Mouse (Mus musculus) MEL (cell line): ENCODE data around the gene Esf1. TPM values are rescaled to one million over a fixed set of nuclear protein-coding genes. Genes with fewer than 3 reads are reported as not detected.
"Not testable (repeated sequence)": the region's sequence is repeated elsewhere in the genome, so short reads cannot be mapped to it uniquely, and the experiment has no call there.

Experiments used
- DNase-seq: peaks from one replicate; pipeline ENCODE4 v3.0.0; 2011; ENCODE audit warnings: low read depth, low spot score
- H3K27ac ChIP-seq: 2 replicates; pipeline ENCODE4 v1.5.1; 2012; ENCODE audit warnings: low read depth, mild to moderate bottlenecking, control low read depth, low read length, moderate library complexity; ENCODE audit not compliant: control insufficient read depth
- H3K27me3 ChIP-seq, 2 experiments: fragments of 150-350 bp in 1 of 2; sonication (generic) in 1 of 2; 2 replicates each; pipeline ENCODE4 v1.6.1; 2012; ENCODE audit warnings: low read length in 2 of 2, mild to moderate bottlenecking in 2 of 2, improper control_type of control experiment in 1 of 2, moderate library complexity in 1 of 2; ENCODE audit not compliant: insufficient read depth in 2 of 2, control insufficient read depth in 1 of 2
- H3K36me3 ChIP-seq, 2 experiments: 2 replicates each; pipeline ENCODE4 v1.6.1; 2012 to 2014; ENCODE audit warnings: low read length in 2 of 2, improper control_type of control experiment in 1 of 2, inconsistent platforms in 1 of 2, mild to moderate bottlenecking in 1 of 2; ENCODE audit not compliant: insufficient read depth in 2 of 2, control insufficient read depth in 1 of 2
- H3K4me1 ChIP-seq, 2 experiments: fragments of 150-350 bp in 1 of 2; sonication (generic) in 1 of 2; 2 replicates each; pipeline ENCODE4 v1.6.1; 2012; ENCODE audit warnings: low read length in 2 of 2, improper control_type of control experiment in 1 of 2, mild to moderate bottlenecking in 1 of 2; ENCODE audit not compliant: insufficient read depth in 2 of 2, control insufficient read depth in 1 of 2
- H3K4me3 ChIP-seq, 2 experiments: fragments of 150-350 bp in 1 of 2; sonication (generic) in 1 of 2; 2 replicates each; pipeline ENCODE4 v1.5.1; 2012; ENCODE audit warnings: low read depth in 2 of 2, low read length in 2 of 2, mild to moderate bottlenecking in 2 of 2, moderate library complexity in 2 of 2, control low read depth in 1 of 2, improper control_type of control experiment in 1 of 2; ENCODE audit not compliant: control insufficient read depth in 1 of 2, insufficient read depth in 1 of 2
- H3K79me2 ChIP-seq: 2 replicates; pipeline ENCODE4 v1.6.1; 2012; ENCODE audit warnings: mild to moderate bottlenecking, low read length, moderate library complexity; ENCODE audit not compliant: control insufficient read depth, poor library complexity, insufficient read depth
- H3K9ac ChIP-seq: 2 replicates; pipeline ENCODE4 v1.6.1; 2012; ENCODE audit warnings: low read depth, mild to moderate bottlenecking, control low read depth, low read length, moderate library complexity; ENCODE audit not compliant: control insufficient read depth, poor library complexity, severe bottlenecking
- H3K9me3 ChIP-seq: fragments of 150-350 bp; sonication (generic); replicated peaks from 2 replicates; pipeline ENCODE4 v1.6.1; 2012; ENCODE audit warnings: mild to moderate bottlenecking, low read length, improper control_type of control experiment, moderate library complexity; ENCODE audit not compliant: insufficient read depth
- CHD1 ChIP-seq: IDR thresholded peaks from 2 replicates; pipeline ENCODE4 v1.6.1; 2012; ENCODE audit warnings: low read depth, mild to moderate bottlenecking, inconsistent platforms, low read length, improper control_type of control experiment
- CTCF ChIP-seq, 3 experiments: IDR thresholded peaks in 2 of 3; conservative IDR thresholded peaks in 1 of 3; 2 replicates each; pipeline ENCODE4 v1.5.1; 2011 to 2012; ENCODE audit warnings: low read length in 3 of 3, low read depth in 2 of 3, mild to moderate bottlenecking in 2 of 3, improper control_type of control experiment in 1 of 3, inconsistent platforms in 1 of 3, mixed read lengths in 1 of 3, moderate library complexity in 1 of 3; ENCODE audit not compliant: control insufficient read depth in 1 of 3, insufficient read depth in 1 of 3, poor library complexity in 1 of 3, severe bottlenecking in 1 of 3
- EP300 ChIP-seq, 2 experiments: IDR thresholded peaks; 2 replicates each; pipeline ENCODE4 v1.6.1; 2011; ENCODE audit warnings: improper control_type of control experiment in 2 of 2, low read length in 2 of 2, low read depth in 1 of 2, mild to moderate bottlenecking in 1 of 2
- ETS1 ChIP-seq: IDR thresholded peaks from 2 replicates; pipeline ENCODE4 v1.6.1; 2012; ENCODE audit warnings: low read depth, mild to moderate bottlenecking, inconsistent platforms, low read length, improper control_type of control experiment, moderate library complexity
- JUND ChIP-seq: IDR thresholded peaks from 2 replicates; pipeline ENCODE4 v1.6.1; 2011; ENCODE audit warnings: low read depth, mild to moderate bottlenecking, improper control_type of control experiment, low read length
- MAFK ChIP-seq: IDR thresholded peaks from 2 replicates; pipeline ENCODE4 v1.6.1; 2011; ENCODE audit warnings: low read depth, mild to moderate bottlenecking, low read length, improper control_type of control experiment, borderline replicate concordance
- NELFE ChIP-seq: IDR thresholded peaks from 2 replicates; pipeline ENCODE4 v1.6.1; 2011; ENCODE audit warnings: low read depth, low read length, improper control_type of control experiment
- NRF1 ChIP-seq: IDR thresholded peaks from 2 replicates; pipeline ENCODE4 v1.6.1; 2014; ENCODE audit warnings: low read depth, mild to moderate bottlenecking, inconsistent platforms, low read length, improper control_type of control experiment, moderate library complexity; ENCODE audit not compliant: poor library complexity, insufficient read depth, severe bottlenecking
- POLR2A ChIP-seq, 2 experiments: IDR thresholded peaks; 2 replicates each; pipeline ENCODE4 v1.6.1; 2011 to 2012; ENCODE audit warnings: low read length in 2 of 2, mild to moderate bottlenecking in 2 of 2, control low read depth in 1 of 2, improper control_type of control experiment in 1 of 2, low read depth in 1 of 2, moderate library complexity in 1 of 2; ENCODE audit not compliant: control insufficient read depth in 1 of 2, insufficient read depth in 1 of 2, poor library complexity in 1 of 2
- POLR2AphosphoS2 ChIP-seq: IDR thresholded peaks from 2 replicates; pipeline ENCODE4 v1.6.1; 2011; ENCODE audit warnings: low read length, improper control_type of control experiment
- RAD21 ChIP-seq: IDR thresholded peaks from 2 replicates; pipeline ENCODE4 v1.6.1; 2011; ENCODE audit warnings: mild to moderate bottlenecking, low read depth, low read length, improper control_type of control experiment
- SIN3A ChIP-seq: IDR thresholded peaks from 2 replicates; pipeline ENCODE4 v1.6.1; 2012; ENCODE audit warnings: low read length, improper control_type of control experiment, inconsistent platforms
- TAL1 ChIP-seq: IDR thresholded peaks from 2 replicates; pipeline ENCODE4 v1.6.1; 2012; ENCODE audit warnings: mild to moderate bottlenecking, inconsistent platforms, low read length, moderate library complexity, mixed read lengths
- TCF12 ChIP-seq: IDR thresholded peaks from 2 replicates; pipeline ENCODE4 v1.6.1; 2014; ENCODE audit warnings: low read depth, mild to moderate bottlenecking, inconsistent platforms, low read length, improper control_type of control experiment, moderate library complexity
- UBTF ChIP-seq: IDR thresholded peaks from 2 replicates; pipeline ENCODE4 v1.6.1; 2012; ENCODE audit warnings: low read depth, mild to moderate bottlenecking, inconsistent platforms, low read length, improper control_type of control experiment, moderate library complexity, borderline replicate concordance; ENCODE audit not compliant: insufficient read depth
- USF2 ChIP-seq, 2 experiments: IDR thresholded peaks; 2 replicates each; pipeline ENCODE4 v1.6.1; 2011 to 2012; ENCODE audit warnings: improper control_type of control experiment in 2 of 2, low read length in 2 of 2, borderline replicate concordance in 1 of 2, inconsistent platforms in 1 of 2, low read depth in 1 of 2, mild to moderate bottlenecking in 1 of 2; ENCODE audit not compliant: insufficient read depth in 1 of 2
- ZC3H11A ChIP-seq: IDR thresholded peaks from 2 replicates; pipeline ENCODE4 v1.6.1; 2012; ENCODE audit warnings: low read depth, mild to moderate bottlenecking, inconsistent platforms, low read length, improper control_type of control experiment
- ZKSCAN1 ChIP-seq: IDR thresholded peaks from 2 replicates; pipeline ENCODE4 v1.6.1; 2012; ENCODE audit warnings: low read depth, mild to moderate bottlenecking, inconsistent platforms, low read length, improper control_type of control experiment, moderate library complexity
- ZNF384 ChIP-seq: IDR thresholded peaks from 2 replicates; pipeline ENCODE4 v1.6.1; 2012; ENCODE audit warnings: low read depth, mild to moderate bottlenecking, inconsistent platforms, low read length, improper control_type of control experiment
- polyA plus RNA-seq, 2 experiments: library from polyadenylated mRNA; stranded (reverse) in 1 of 2; unstranded in 1 of 2; fragments of >175 nt in 1 of 2; fragments of >200 nt in 1 of 2; gene quantifications; 2 replicates each; pipeline versions ENCODE4 v1.2.1 to v1.2.4; 2012; ENCODE audit warnings: low replicate concordance in 2 of 2, low read depth in 1 of 2; ENCODE audit not compliant: insufficient read length in 2 of 2, insufficient read depth in 1 of 2, missing spikeins in 1 of 2
- total RNA-seq: library from RNA; depleted of rRNA; stranded (reverse); fragments of 300-350 nt; gene quantifications from 2 replicates; pipeline ENCODE4 v1.2.3, GENCODE M21; 2012

Gene Esf1
- total and polyA plus RNA-seq, 3 experiments: 25.8 to 31.0 TPM; not detected in 1

GRCm38 (mm10) chr2:140080747-140081577 is 89.4 kb downstream of the Esf1 start (continued):
- peak; percentile 89 for TF ChIP-seq ZNF384
- TF ChIP-seq UBTF: no peak
- no peak for TF ChIP-seq CHD1

- H3K79me2 ChIP-seq, H3K27ac ChIP-seq, H3K9ac ChIP-seq, H3K9me3 ChIP-seq, DNase-seq, H3K27me3 ChIP-seq, H3K4me3 ChIP-seq: not testable (repeated sequence)
- Histone ChIP-seq H3K4me1 (peaks cover 36 to 40% of the 10 kb centered on the region in 2 experiments), H3K36me3 (peaks cover 0 to 37% of the 10 kb centered on the region in 2 experiments; a peak in 2 of 4 replicates)
Observed at GRCm38 (mm10) chr2:140079284-140079683, 91.1 kb downstream of the Esf1 start.

- no peak for DNase-seq
- no peaks in the 10 kb centered on the region for H3K27me3 ChIP-seq
- H3K4me3 ChIP-seq: no peak overlapping the region
- TF ChIP-seq ZKSCAN1 (no peak), JUND (peak; percentile 92; the same call in 1 of the 2 replicates)
- H3K36me3 ChIP-seq: peaks cover 0 to 33% of the 10 kb centered on the region in 2 experiments; a peak in 2 of 4 replicates
- no peak overlapping the region for H3K27ac ChIP-seq
- H3K79me2 ChIP-seq: no peaks in the 10 kb centered on the region
- H3K9me3 ChIP-seq: no peaks in the 10 kb centered on the region
- H3K4me1 ChIP-seq: peaks cover 33 to 38% of the 10 kb centered on the region in 2 experiments
- H3K9ac ChIP-seq: no peak overlapping the region
Observed at GRCm38 (mm10) chr2:140078600-140079280, 91.6 kb downstream of the Esf1 start.

GRCm38 (mm10) chr2:140077476-140077875 is 92.9 kb downstream of the Esf1 start:
- no peaks in the 10 kb centered on the region for H3K9me3 ChIP-seq
- no peak overlapping the region for H3K9ac ChIP-seq
- peaks cover 25 to 32% of the 10 kb centered on the region in 2 experiments for H3K4me1 ChIP-seq
- no peak for TF ChIP-seq EP300 (IDR thresholded peaks at IDR 0.05; ENCODE audit: low read depth in 1 of 2, low read length in 2 of 2)
- no peak for TF ChIP-seq CTCF (IDR thresholded peaks at IDR 0.05 in 2 of 3, conservative IDR thresholded peaks at IDR 0.05 in 1 of 3; ENCODE audit: control insufficient read depth in 1 of 3, insufficient read depth in 1 of 3, low read depth in 2 of 3, low read length in 3 of 3, poor library complexity in 1 of 3, severe bottlenecking in 1 of 3)
- no peak for TF ChIP-seq TCF12
- no peak for TF ChIP-seq TAL1
- TF ChIP-seq ETS1: no peak
- TF ChIP-seq POLR2AphosphoS2: no peak
- no peak for TF ChIP-seq NELFE
- no peak for TF ChIP-seq RAD21
- TF ChIP-seq MAFK: no peak
- TF ChIP-seq ZNF384: no peak
- no peak for TF ChIP-seq USF2 (IDR thresholded peaks at IDR 0.05; ENCODE audit: borderline replicate concordance in 1 of 2, insufficient read depth in 1 of 2, low read depth in 1 of 2, low read length in 2 of 2)
- TF ChIP-seq POLR2A (IDR thresholded peaks at IDR 0.05; ENCODE audit: control insufficient read depth in 1 of 2, insufficient read depth in 1 of 2, low read depth in 1 of 2, low read length in 2 of 2, poor library complexity in 1 of 2): no peak
- TF ChIP-seq SIN3A: no peak
- TF ChIP-seq NRF1: no peak
- TF ChIP-seq ZC3H11A: no peak
- TF ChIP-seq, all 39 proteins: peak for 0
- no peak overlapping the region for H3K27ac ChIP-seq
- DNase-seq: no peak
- peaks cover 0 to 29% of the 10 kb centered on the region in 2 experiments; a peak in 2 of 4 replicates for H3K36me3 ChIP-seq
- no peaks in the 10 kb centered on the region for H3K79me2 ChIP-seq
- no peaks in the 10 kb centered on the region for H3K27me3 ChIP-seq
- H3K4me3 ChIP-seq: no peak overlapping the region
